Mouse (Mus musculus) regulatory T cell (primary cell): ENCODE results near the gene Pot1b.

Experiments used
- in situ Hi-C: fragments of 300-600 bp; cut with MboI, MseI; formaldehyde crosslinking; loops from one replicate; pipeline ENCODE4 v1.15.1; 2025; ENCODE audit warnings: high pct_unique_total_duplicates

Gene Pot1b

DNA sequence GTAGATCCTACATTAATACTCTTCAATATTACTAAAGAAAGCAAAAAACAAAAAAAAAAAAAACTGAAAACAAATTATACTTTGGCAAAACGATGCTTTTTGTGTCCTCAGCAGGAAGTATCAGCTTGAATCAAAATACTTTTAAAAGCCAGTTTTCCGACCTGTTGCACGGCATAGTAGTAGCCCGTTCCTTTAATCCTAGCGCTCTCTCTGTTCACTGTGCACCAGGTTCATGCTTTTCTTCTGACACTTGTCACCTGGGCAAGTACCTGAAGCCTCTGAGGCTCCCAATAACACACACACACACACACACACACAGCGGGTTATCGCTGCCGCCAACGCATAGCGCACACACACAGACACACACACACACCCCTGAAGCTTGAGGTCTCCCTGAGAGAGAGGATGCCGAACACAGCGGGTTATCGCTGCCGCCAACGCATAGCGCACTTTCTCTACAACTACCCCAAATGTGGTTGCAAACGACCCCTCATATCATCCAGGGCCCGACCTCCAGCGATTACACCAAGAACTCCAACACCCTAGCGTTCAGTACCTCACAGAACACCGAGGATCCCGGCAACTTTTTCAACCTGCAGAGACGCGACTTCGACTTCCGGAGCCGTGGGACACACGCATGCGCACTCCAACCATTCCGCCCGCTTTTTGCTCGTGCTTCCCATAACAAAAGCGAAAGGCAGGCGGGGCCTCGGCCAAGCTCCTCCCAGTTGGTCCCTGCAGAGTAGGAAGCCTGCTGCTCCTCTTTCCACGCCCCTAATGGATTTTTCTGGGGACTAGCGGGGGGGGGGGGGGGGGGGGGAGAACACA, at the start of gene Pot1b:
Gene Pot1b (minus strand): TSS at position 645 of the 828 bp plus-strand sequence.
- in situ Hi-C loops: loop anchor here (25.0 kb wide), 1 partner anchor 250 kb away; the partner anchor contains the start of genes Ebi3, Shd and Yju2

DNA sequence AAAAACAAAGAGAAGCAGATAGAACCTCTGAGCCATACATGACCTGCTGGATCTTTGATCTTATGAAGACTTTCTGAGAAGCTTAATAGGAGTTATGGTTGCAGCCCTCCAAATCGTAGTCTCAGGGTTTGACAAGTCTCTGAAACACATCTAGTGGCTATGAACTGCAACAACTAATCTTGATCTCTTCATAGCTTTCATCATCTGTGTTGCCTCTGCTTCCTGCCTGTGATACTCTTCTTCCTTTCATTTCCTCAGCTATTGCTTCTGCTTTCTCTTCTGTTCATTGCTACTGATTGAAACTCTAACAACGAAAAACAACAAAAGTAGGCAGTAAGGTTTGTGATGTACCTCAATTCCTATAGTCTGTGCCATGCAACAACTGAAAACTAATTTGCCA, 38.7 kb upstream of the Pot1b start:
- in situ Hi-C loops: no loop called here

- in situ Hi-C loops: no loop called here
Observed at GRCm38 (mm10) chr17:55749786-55750185, 37.4 kb upstream of the Pot1b start, which contains the start of gene Adgre4. Adgre4 (plus strand) TSS chr17:55749984.

DNA sequence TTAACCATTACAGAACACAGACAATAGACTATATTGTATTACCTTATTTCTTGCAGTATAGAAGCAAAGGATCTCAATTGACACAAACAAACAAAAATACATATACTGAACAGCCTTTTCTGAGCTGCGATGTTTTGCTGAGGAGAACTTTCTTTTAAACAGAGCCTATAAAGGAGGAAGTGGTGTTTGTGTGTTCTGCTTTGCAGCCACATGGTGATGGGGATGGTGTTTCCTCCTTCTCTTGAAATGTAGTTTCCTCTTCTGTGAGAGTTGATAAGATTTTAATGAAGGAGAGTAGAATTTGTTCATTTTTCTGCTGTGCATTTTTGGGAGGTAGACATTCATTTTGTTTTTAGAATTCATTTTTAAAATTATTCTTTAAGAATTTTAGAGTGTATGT, 24.2 kb upstream of the Pot1b start:
- in situ Hi-C loops: no loop called here

DNA sequence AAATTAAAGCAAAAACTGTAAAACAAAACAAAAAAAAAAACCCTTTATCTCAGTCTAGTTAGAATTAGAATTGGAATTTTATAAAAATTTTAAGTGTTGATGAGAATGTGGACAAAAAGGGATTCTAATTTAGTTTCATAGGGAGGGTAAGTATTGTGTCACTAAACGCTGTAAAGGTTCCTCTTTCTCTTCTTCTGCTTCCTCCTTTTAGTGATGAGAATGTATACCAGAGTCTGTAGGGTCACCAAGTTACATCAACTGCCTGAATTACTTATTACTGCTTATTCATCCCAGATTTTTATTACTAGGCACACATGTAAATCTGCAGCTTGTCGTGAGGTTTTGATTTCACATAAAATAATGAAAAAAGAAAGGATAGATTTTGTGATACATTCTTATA, 13.8 kb upstream of the Pot1b start:
- in situ Hi-C loops: no loop called here

GRCm38 (mm10) chr17:55722250-55722649, 9.8 kb upstream of the Pot1b start:
- in situ Hi-C loops: loop anchor here (25.0 kb wide), 1 partner anchor 240 kb away; the partner anchor contains the start of genes Ebi3, Shd and Yju2

- in situ Hi-C loops: loop anchor here (25.0 kb wide), 1 partner anchor 241 kb away; the partner anchor contains the start of genes Ebi3, Shd and Yju2
Observed at GRCm38 (mm10) chr17:55721270-55721669, 8.8 kb upstream of the Pot1b start.

DNA sequence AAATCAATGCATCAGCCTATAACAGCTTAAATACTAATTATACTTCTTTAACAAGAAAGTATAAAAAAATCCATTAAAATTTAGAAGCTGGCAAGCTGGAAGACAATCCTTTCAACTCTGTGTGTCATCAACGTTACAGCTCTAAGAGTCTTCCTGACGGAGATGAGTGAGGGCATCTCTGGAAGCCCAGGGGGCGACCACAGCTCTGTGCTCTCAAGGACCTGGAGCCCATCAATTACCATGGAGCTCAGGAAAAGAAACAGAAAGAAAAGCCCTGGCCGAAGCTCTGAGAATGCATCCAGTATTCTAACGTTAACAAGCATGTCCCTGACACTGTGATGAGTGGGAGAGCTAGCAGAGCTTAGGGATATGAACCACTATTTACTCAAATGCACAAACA, 9.6 kb downstream of the Pot1b start:
- in situ Hi-C loops: loop anchor here (5.0 to 25.0 kb wide), 2 partner anchors 174 to 259 kb away; partner anchors contain the start of genes Ebi3, Shd, Yju2 and Zfp119a

DNA sequence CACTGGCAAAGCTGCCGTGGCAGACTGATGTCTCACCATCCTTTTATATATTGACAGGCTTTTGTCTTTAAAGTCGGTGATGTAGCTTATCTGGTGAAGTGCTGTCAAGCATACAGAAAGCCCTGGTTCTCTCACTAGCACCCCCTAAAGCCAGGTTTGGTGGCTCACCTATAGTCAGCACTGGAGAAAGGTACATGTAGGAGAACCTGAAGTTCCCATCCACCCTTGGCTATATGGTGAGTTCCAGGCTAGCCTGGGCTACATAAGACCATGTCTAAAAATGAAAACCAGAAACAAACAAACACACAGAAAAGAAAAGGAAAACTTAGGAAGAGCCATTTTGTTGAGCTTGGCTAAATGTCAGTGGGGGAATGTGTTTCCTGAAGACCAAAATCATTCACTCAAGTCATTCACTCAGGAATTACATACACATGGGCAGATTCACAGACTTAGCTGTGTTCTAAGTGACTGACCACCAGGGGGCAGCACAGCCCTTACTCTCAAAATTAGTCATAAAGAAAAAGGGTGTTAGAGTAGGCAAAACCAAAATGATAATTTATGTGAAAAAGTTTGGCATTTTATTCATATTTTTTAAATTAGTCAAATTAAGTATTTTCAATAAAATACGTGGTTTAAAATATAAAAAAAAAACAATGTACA, 10.1 kb downstream of the Pot1b start:
- in situ Hi-C loops: loop anchor here (5.0 to 25.0 kb wide), 2 partner anchors 175 to 260 kb away; partner anchors contain the start of genes Ebi3, Shd, Yju2 and Zfp119a

- in situ Hi-C loops: no loop called here
Observed at GRCm38 (mm10) chr17:55699388-55699787, 13.0 kb downstream of the Pot1b start.

DNA sequence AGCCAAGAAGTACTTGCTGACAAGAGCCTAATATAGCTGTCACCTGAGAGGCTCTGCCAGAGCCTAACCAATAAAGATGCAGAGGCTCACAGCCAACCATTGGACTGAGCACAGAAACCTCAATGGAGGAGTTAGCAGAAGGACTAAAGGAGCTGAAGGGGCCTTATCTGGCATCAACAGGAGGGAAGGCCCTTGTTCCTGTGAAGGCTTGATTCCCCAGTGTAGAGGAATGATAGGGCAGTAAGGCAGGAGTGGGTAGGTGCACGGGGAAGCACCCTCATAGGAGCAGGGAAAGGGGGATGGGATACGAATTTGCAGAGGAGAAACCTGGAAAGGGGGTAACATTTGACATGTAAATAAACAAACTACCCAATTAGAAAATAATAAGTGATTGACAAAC, 51.3 kb downstream of the Pot1b start:
- in situ Hi-C loops: no loop called here

GRCm38 (mm10) chr17:55625092-55625491, 87.3 kb downstream of the Pot1b start, which contains the start of gene Vmn2r118:
Vmn2r118 (minus strand) TSS chr17:55625192.
- in situ Hi-C loops: no loop called here
